Mouse (Mus musculus) lung, embryonic 16.5 days (tissue): Measurements from ENCODE around the gene Pcbp2. TPM values are rescaled to one million over a fixed set of nuclear protein-coding genes. Genes with fewer than 3 reads are reported as not detected.

Experiments used
- ATAC-seq: fragments of 200-750 bp; cut with Nextera tagmentation; 2 replicates; pipeline ENCODE4 v1.8.0; 2017; ENCODE audit warnings: low read depth, mild to moderate bottlenecking, moderate library complexity
- H3K27ac ChIP-seq: fragments of 300-500 bp; sonication (generic); 2 replicates; pipeline ENCODE4 v1.5.1; 2014; ENCODE audit warnings: mild to moderate bottlenecking, control low read depth, low read length
- H3K27me3 ChIP-seq: fragments of 300-500 bp; sonication (generic); 2 replicates; pipeline ENCODE4 v1.6.1; 2014; ENCODE audit warnings: low read depth, low read length, mixed read lengths; ENCODE audit not compliant: control insufficient read depth, insufficient read depth
- H3K36me3 ChIP-seq: fragments of 300-500 bp; sonication (generic); 2 replicates; pipeline ENCODE4 v1.6.1; 2014; ENCODE audit warnings: low read length; ENCODE audit not compliant: control insufficient read depth, insufficient read depth
- H3K4me1 ChIP-seq: fragments of 300-500 bp; sonication (generic); replicated peaks from 2 replicates; pipeline ENCODE4 v1.6.1; 2014; ENCODE audit warnings: low read length, mixed read lengths; ENCODE audit not compliant: control insufficient read depth, insufficient read depth
- H3K4me2 ChIP-seq: fragments of 300-500 bp; sonication (generic); 2 replicates; pipeline ENCODE4 v1.6.1; 2014; ENCODE audit warnings: low read depth, low read length, control low read depth
- H3K4me3 ChIP-seq: fragments of 300-500 bp; sonication (generic); 2 replicates; pipeline ENCODE4 v1.5.1; 2014; ENCODE audit warnings: mild to moderate bottlenecking, low read length, control low read depth
- H3K9ac ChIP-seq: fragments of 300-500 bp; sonication (generic); 2 replicates; pipeline ENCODE4 v1.6.1; 2014; ENCODE audit warnings: low read length, control low read depth
- H3K9me3 ChIP-seq: fragments of 300-500 bp; sonication (generic); 2 replicates; pipeline ENCODE4 v1.6.1; 2016; ENCODE audit warnings: low read length; ENCODE audit not compliant: control insufficient read depth
- WGBS: fragments of 180-500 bp; shearing (Covaris S2); extraction: QIAGEN DNeasy Blood & Tissue Kit; methylation state at CpG from one replicate; pipeline ENCODE4 v1.1.7; 2014; 5-methylcytosine and 5-hydroxymethylcytosine counted together
- polyA plus RNA-seq: library from polyadenylated mRNA; unstranded; fragments of >200 nt; fragmentation: Nextera tagmentation; extraction: Ambion mirVana; gene quantifications from 2 replicates; pipeline ENCODE4 v1.2.1, GENCODE M21; 2015

Pcbp2 gene
- polyA plus RNA-seq, 1 experiment from 2014 or later: 199 TPM

GRCm38 (mm10) chr15:102507561-102507960 lies 37.2 kb downstream of the Pcbp2 start:
- peaks cover 10% of the 10 kb centered on the region; the same call in 1 of the 2 replicates for H3K36me3 ChIP-seq
- no peaks in the 10 kb centered on the region for H3K9me3 ChIP-seq
- no peak overlapping the region for H3K4me3 ChIP-seq
- H3K27ac ChIP-seq: no peak overlapping the region
- no peak overlapping the region for H3K9ac ChIP-seq
- no peaks in the 10 kb centered on the region for H3K27me3 ChIP-seq
- no peak for ATAC-seq
- H3K4me1 ChIP-seq: peaks cover 20% of the 10 kb centered on the region
- no peak overlapping the region for H3K4me2 ChIP-seq

GRCm38 (mm10) chr15:102508336-102508735 lies 38.0 kb downstream of the Pcbp2 start:
- H3K27me3 ChIP-seq: no peaks in the 10 kb centered on the region
- no peak for ATAC-seq
- no peak overlapping the region for H3K4me3 ChIP-seq
- no peaks in the 10 kb centered on the region for H3K9me3 ChIP-seq
- no peak overlapping the region for H3K27ac ChIP-seq
- no peak overlapping the region for H3K9ac ChIP-seq
- H3K4me1 ChIP-seq: peaks cover 20% of the 10 kb centered on the region
- H3K36me3 ChIP-seq: peaks cover 3% of the 10 kb centered on the region; the same call in 1 of the 2 replicates
- H3K4me2 ChIP-seq: no peak overlapping the region
- WGBS: 72% methylated on average over 3 of the region's 3 CpGs

- peak overlapping the region; percentile 52 for H3K9ac ChIP-seq
- H3K27me3 ChIP-seq: no peaks in the 10 kb centered on the region
- peaks cover 20% of the 10 kb centered on the region for H3K4me1 ChIP-seq
- H3K4me3 ChIP-seq: peak overlapping the region; percentile 65
- peak; percentile 66 for ATAC-seq
- H3K36me3 ChIP-seq: no peaks in the 10 kb centered on the region
- 6% methylated on average over 9 of the region's 9 CpGs for WGBS
- no peaks in the 10 kb centered on the region for H3K9me3 ChIP-seq
- peak overlapping the region; percentile 72 for H3K27ac ChIP-seq
- peak overlapping the region; percentile 94 for H3K4me2 ChIP-seq
Measured at GRCm38 (mm10) chr15:102510110-102510509, 39.8 kb downstream of the Pcbp2 start.

- peaks cover 21% of the 10 kb centered on the region for H3K4me1 ChIP-seq
Measured at GRCm38 (mm10) chr15:102510590-102511284, 40.4 kb downstream of the Pcbp2 start.

GRCm38 (mm10) chr15:102511285-102511833 lies 41.0 kb downstream of the Pcbp2 start:
- H3K4me1 ChIP-seq: peaks cover 25% of the 10 kb centered on the region
- H3K36me3 ChIP-seq: no peaks in the 10 kb centered on the region
- no peaks in the 10 kb centered on the region for H3K27me3 ChIP-seq
- no peaks in the 10 kb centered on the region for H3K9me3 ChIP-seq
- H3K9ac ChIP-seq: peak overlapping the region; percentile 52
- H3K27ac ChIP-seq: no peak overlapping the region
- H3K4me2 ChIP-seq: peak overlapping the region; percentile 94
- no peak for ATAC-seq
- peak overlapping the region; percentile 65 for H3K4me3 ChIP-seq
- WGBS: 15% methylated on average over 6 of the region's 6 CpGs

More at GRCm38 (mm10) chr15:102510590-102511284, 40.4 kb downstream of the Pcbp2 start:
- WGBS: 2% methylated on average over 34 of the region's 34 CpGs
- Histone ChIP-seq H3K4me3 (peak overlapping the region; percentile 65), H3K27me3 (no peaks in the 10 kb centered on the region), H3K9ac (peak overlapping the region; percentile 52), H3K9me3 (no peaks in the 10 kb centered on the region), H3K27ac (peak overlapping the region; percentile 72), H3K36me3 (no peaks in the 10 kb centered on the region), H3K4me2 (peak overlapping the region; percentile 94)
- ATAC-seq: peak; percentile 96

GRCm38 (mm10) chr15:102512010-102512409 lies 41.7 kb downstream of the Pcbp2 start:
- H3K9me3 ChIP-seq: no peaks in the 10 kb centered on the region
- no peak overlapping the region for H3K9ac ChIP-seq
- no peaks in the 10 kb centered on the region for H3K36me3 ChIP-seq
- H3K27ac ChIP-seq: no peak overlapping the region
- no peak overlapping the region for H3K4me2 ChIP-seq
- no peak for ATAC-seq
- H3K4me1 ChIP-seq: peaks cover 25% of the 10 kb centered on the region
- no peaks in the 10 kb centered on the region for H3K27me3 ChIP-seq
- 51% methylated on average over 5 of the region's 5 CpGs for WGBS
- H3K4me3 ChIP-seq: no peak overlapping the region

GRCm38 (mm10) chr15:102512471-102512870 lies 42.1 kb downstream of the Pcbp2 start:
- Histone ChIP-seq H3K27ac (no peak overlapping the region), H3K36me3 (no peaks in the 10 kb centered on the region), H3K27me3 (no peaks in the 10 kb centered on the region), H3K4me1 (peaks cover 25% of the 10 kb centered on the region), H3K9ac (no peak overlapping the region), H3K9me3 (no peaks in the 10 kb centered on the region), H3K4me3 (no peak overlapping the region), H3K4me2 (no peak overlapping the region)
- ATAC-seq: no peak

GRCm38 (mm10) chr15:102513004-102513403 lies 42.7 kb downstream of the Pcbp2 start:
- H3K4me1 ChIP-seq: peaks cover 25% of the 10 kb centered on the region
- WGBS: 73% methylated on average over 3 of the region's 3 CpGs
- H3K27ac ChIP-seq: no peak overlapping the region

GRCm38 (mm10) chr15:102515261-102515660 lies 44.9 kb downstream of the Pcbp2 start:
- Histone ChIP-seq H3K4me1 (peaks cover 26% of the 10 kb centered on the region), H3K4me3 (no peak overlapping the region), H3K36me3 (no peaks in the 10 kb centered on the region), H3K27me3 (no peaks in the 10 kb centered on the region), H3K4me2 (0 out of 2 replicates have a peak overlapping the region, but pooled peaks have one; percentile 89), H3K27ac (no peak overlapping the region), H3K9me3 (no peaks in the 10 kb centered on the region), H3K9ac (no peak overlapping the region)
- 79% methylated on average over 2 of the region's 2 CpGs for WGBS
- ATAC-seq: no peak

More at GRCm38 (mm10) chr15:102513004-102513403, 42.7 kb downstream of the Pcbp2 start:
- ATAC-seq: no peak
- Histone ChIP-seq H3K9ac (no peak overlapping the region), H3K36me3 (no peaks in the 10 kb centered on the region), H3K9me3 (no peaks in the 10 kb centered on the region), H3K27me3 (no peaks in the 10 kb centered on the region), H3K4me3 (no peak overlapping the region), H3K4me2 (no peak overlapping the region)
